Mouse (Mus musculus) kidney, postnatal 0 days (tissue): ENCODE measurements at regions not wholly inside any gene's neighbourhood (a gene's known extent, or its start where the extent isn't known, plus 50 kb on each side); places are given as distances from the start of the nearest gene placed in this dataset.

ENCODE experiments used
- ATAC-seq: fragments of 200-750 bp; cut with Nextera tagmentation; replicated peaks from 2 replicates; pipeline ENCODE4 v1.8.0; 2017; ENCODE audit warnings: low read depth, moderate number of reproducible peaks, moderate TSS enrichment, moderate library complexity; ENCODE audit not compliant: low FRiP score
- DNase-seq: peaks from one replicate; pipeline ENCODE4 v3.0.0-alpha.2; 2016; ENCODE audit warnings: low spot score
- H3K27ac ChIP-seq: fragments of 300-500 bp; sonication (generic); 2 replicates; pipeline ENCODE4 v1.5.1; 2014; ENCODE audit warnings: mild to moderate bottlenecking
- H3K27me3 ChIP-seq: fragments of 300-500 bp; sonication (generic); 2 replicates; pipeline ENCODE4 v1.6.1; 2014; ENCODE audit warnings: low read length, mixed read lengths; ENCODE audit not compliant: insufficient read depth
- H3K36me3 ChIP-seq: fragments of 300-500 bp; sonication (generic); 2 replicates; pipeline ENCODE4 v1.6.1; 2014; ENCODE audit warnings: low read length, mixed read lengths; ENCODE audit not compliant: insufficient read depth
- H3K4me1 ChIP-seq: fragments of 300-500 bp; sonication (generic); replicated peaks from 2 replicates; pipeline ENCODE4 v1.6.1; 2014; ENCODE audit warnings: antibody characterized with exemption, low read length, mixed read lengths; ENCODE audit not compliant: insufficient read depth
- H3K4me2 ChIP-seq: fragments of 300-500 bp; sonication (generic); 2 replicates; pipeline ENCODE4 v1.6.1; 2014; ENCODE audit warnings: mild to moderate bottlenecking, low read length, moderate library complexity, mixed read lengths
- H3K4me3 ChIP-seq: fragments of 300-500 bp; sonication (generic); replicated peaks from 2 replicates; pipeline ENCODE4 v1.5.1; 2014; ENCODE audit warnings: low read depth, low read length
- H3K9ac ChIP-seq: fragments of 300-500 bp; sonication (generic); 2 replicates; pipeline ENCODE4 v1.6.1; 2014; ENCODE audit warnings: low read depth, low read length
- H3K9me3 ChIP-seq: fragments of 300-500 bp; sonication (generic); replicated peaks from 2 replicates; pipeline ENCODE4 v1.6.1; 2016; ENCODE audit warnings: low read length, inconsistent platforms, mixed read lengths
- CTCF ChIP-seq: IDR thresholded peaks from 2 replicates; pipeline ENCODE4 v1.5.1; 2016; ENCODE audit warnings: antibody characterized with exemption, low read depth, mild to moderate bottlenecking, moderate library complexity
- WGBS: fragments of 180-500 bp; shearing (Covaris S2); extraction: QIAGEN DNeasy Blood & Tissue Kit; methylation state at CpG from one replicate; pipeline ENCODE4 v1.1.7; 2014; 5-methylcytosine and 5-hydroxymethylcytosine counted together

- no peak for TF ChIP-seq CTCF
- no peak overlapping the region for H3K4me3 ChIP-seq
- H3K27me3 ChIP-seq: no peaks in the 10 kb centered on the region
- H3K9me3 ChIP-seq: no peaks in the 10 kb centered on the region
- H3K36me3 ChIP-seq: no peaks in the 10 kb centered on the region
- ATAC-seq: no peak
- H3K4me2 ChIP-seq: no peak overlapping the region
- H3K27ac ChIP-seq: no peak overlapping the region
- DNase-seq: no peak
- H3K4me1 ChIP-seq: no peaks in the 10 kb centered on the region
- H3K9ac ChIP-seq: no peak overlapping the region
These were observed 265.8 kb upstream of the Cntnap2 start for GRCm38 (mm10) chr6:44793348-44793747.

GRCm38 (mm10) chr6:44815362-44815761 lies 243.8 kb upstream of the Cntnap2 start:
- Histone ChIP-seq H3K4me1 (no peaks in the 10 kb centered on the region), H3K4me3 (no peak overlapping the region), H3K9me3 (no peaks in the 10 kb centered on the region), H3K4me2 (no peak overlapping the region), H3K27ac (no peak overlapping the region), H3K9ac (no peak overlapping the region), H3K36me3 (no peaks in the 10 kb centered on the region), H3K27me3 (no peaks in the 10 kb centered on the region)
- no peak for ATAC-seq
- no peak for DNase-seq
- no peak for TF ChIP-seq CTCF

- no peaks in the 10 kb centered on the region for H3K9me3 ChIP-seq
- ATAC-seq (no peak), DNase-seq (no peak)
- H3K4me1 ChIP-seq: no peaks in the 10 kb centered on the region
- H3K27me3 ChIP-seq: no peaks in the 10 kb centered on the region
- no peak overlapping the region for H3K9ac ChIP-seq
- H3K27ac ChIP-seq: no peak overlapping the region
- H3K36me3 ChIP-seq: no peaks in the 10 kb centered on the region
- TF ChIP-seq CTCF: no peak
- H3K4me3 ChIP-seq: no peak overlapping the region
- H3K4me2 ChIP-seq: no peak overlapping the region
- 84% methylated on average over 2 of the region's 2 CpGs for WGBS
These were observed 215.0 kb upstream of the Cntnap2 start for GRCm38 (mm10) chr6:44844177-44844576.

GRCm38 (mm10) chr6:44849477-44849876 lies 209.7 kb upstream of the Cntnap2 start:
- DNase-seq: no peak
- Histone ChIP-seq H3K27ac (no peak overlapping the region), H3K4me3 (no peak overlapping the region), H3K36me3 (no peaks in the 10 kb centered on the region), H3K27me3 (no peaks in the 10 kb centered on the region), H3K9ac (no peak overlapping the region), H3K9me3 (no peaks in the 10 kb centered on the region), H3K4me2 (no peak overlapping the region), H3K4me1 (no peaks in the 10 kb centered on the region)
- no peak for TF ChIP-seq CTCF
- WGBS: 84% methylated on average over 1 of the region's 1 CpGs
- no peak for ATAC-seq

GRCm38 (mm10) chr6:44850829-44851228 lies 208.3 kb upstream of the Cntnap2 start:
- H3K9me3 ChIP-seq: no peaks in the 10 kb centered on the region
- ATAC-seq (no peak), DNase-seq (peak; percentile 16)
- no peak for TF ChIP-seq CTCF
- no peak overlapping the region for H3K4me3 ChIP-seq
- no peak overlapping the region for H3K9ac ChIP-seq
- no peak overlapping the region for H3K27ac ChIP-seq
- no peaks in the 10 kb centered on the region for H3K27me3 ChIP-seq
- no peaks in the 10 kb centered on the region for H3K4me1 ChIP-seq
- no peaks in the 10 kb centered on the region for H3K36me3 ChIP-seq
- 49% methylated on average over 4 of the region's 4 CpGs for WGBS
- no peak overlapping the region for H3K4me2 ChIP-seq

GRCm38 (mm10) chr6:44900249-44900648 lies 158.9 kb upstream of the Cntnap2 start:
- no peak for ATAC-seq
- H3K36me3 ChIP-seq: no peaks in the 10 kb centered on the region

More at GRCm38 (mm10) chr6:44900249-44900648, 158.9 kb upstream of the Cntnap2 start:
- no peak for TF ChIP-seq CTCF
- no peak overlapping the region for H3K4me2 ChIP-seq
- no peak for DNase-seq
- H3K4me3 ChIP-seq: no peak overlapping the region
- no peaks in the 10 kb centered on the region for H3K27me3 ChIP-seq
- WGBS: 63% methylated on average over 2 of the region's 2 CpGs
- no peak overlapping the region for H3K9ac ChIP-seq
- no peak overlapping the region for H3K27ac ChIP-seq
- H3K4me1 ChIP-seq: no peaks in the 10 kb centered on the region
- no peaks in the 10 kb centered on the region for H3K9me3 ChIP-seq
